In genomic region chr13:117198402-117199083, GRCm38 (mm10) we compare ENCODE assay signal across 9 mouse cellular contexts. TPM values are rescaled to one million over a fixed set of nuclear protein-coding genes. Genes with fewer than 3 reads are reported as not detected.
A peak's percentile ranks its signal among the peaks of the same experiment; 100 is the strongest.
DNase-seq lines count a peak whose midpoint lies in the region; ATAC-seq and TF ChIP-seq lines count a peak whose summit lies in the region.
"Had no signal": no experiment of that assay in that cellular context is flagged by ENCODE, and none has a peak within 500 bp of the region (broad histone marks: within the 10 kb centered on the region; RNA-seq: fewer than 3 reads in every experiment).

No protein-coding gene starts in this region.

- H3K27me3 ChIP-seq in CH12.LX (replicated peaks), result no peaks in the 10 kb centered on the region
- H3K27me3 ChIP-seq in forebrain, embryonic 14.5 days (replicated peaks; ENCODE audit: control insufficient read depth, insufficient read depth, low read length), result no peaks in the 10 kb centered on the region
- H3K27me3 ChIP-seq in liver, embryonic 13.5 days, result no peaks in the 10 kb centered on the region
- H3K27me3 ChIP-seq: heart, embryonic 13.5 days had no signal

- TF ChIP-seq RAD21 in CH12.LX (IDR thresholded peaks at IDR 0.05; ENCODE audit: low read depth, low read length), result peak; percentile 35

- TF ChIP-seq EP300 in CH12.LX (IDR thresholded peaks at IDR 0.05; ENCODE audit: low read length), result no peak

- no peak overlapping the region for H3K4me2 ChIP-seq in CH12.LX (ENCODE audit: insufficient read depth, low read depth, poor library complexity, severe bottlenecking)
- no peak overlapping the region for H3K4me2 ChIP-seq in forebrain, embryonic 14.5 days (ENCODE audit: low read length)
- no peak overlapping the region for H3K4me2 ChIP-seq in liver, embryonic 13.5 days
- H3K4me2 ChIP-seq: heart, embryonic 13.5 days had no signal

- peak in 1 of 2 experiments; percentile 53; a peak in 2 of 4 replicates for TF ChIP-seq CTCF in CH12.LX (conservative IDR thresholded peaks at IDR 0.05 in 1 of 2, IDR thresholded peaks at IDR 0.05 in 1 of 2; ENCODE audit: low read depth in 2 of 2, low read length in 2 of 2)

- in situ Hi-C loops in CH12.LX (cut with MboI; ENCODE audit: low pct_ligation_motif_present, low pct_unique_long_range_greater_than_20kb, low sequenced_read_pairs), result no loop called here

- DNase-seq in 3T3-L1 (ENCODE audit: low read depth, low spot score), result peak; percentile 85
- DNase-seq in CH12.LX (ENCODE audit: extremely low read depth), result peak; percentile 6
- DNase-seq in c-Kit-negative CD71-positive TER-119-positive erythroid progenitor cells, embryonic 14.5 days (ENCODE audit: low read depth, low spot score), result peak; percentile 56
- DNase-seq in forebrain, embryonic 14.5 days (ENCODE audit: low spot score), result peak; percentile 76
- DNase-seq in kidney, postnatal 25 days, result peak; percentile 80 to 88
- DNase-seq in liver, embryonic 13.5 days, result peak; percentile 44
- peak; percentile 82 for DNase-seq in retina, postnatal 1 day
- DNase-seq in urinary bladder, adult 18-20 months (ENCODE audit: low spot score in 2 of 2), result peak; percentile 45 to 70

- no peaks in the 10 kb centered on the region for H3K79me2 ChIP-seq in CH12.LX (replicated peaks; ENCODE audit: control insufficient read depth, extremely low read depth, insufficient read depth, poor library complexity, severe bottlenecking)

- H3K4me1 ChIP-seq in CH12.LX (ENCODE audit: control insufficient read depth in 1 of 2, insufficient read depth in 2 of 2), result 0 out of 4 replicates have a peak, but pooled peaks cover 0 to 2% of the 10 kb centered on the region in 2 experiments
- no peaks in the 10 kb centered on the region for H3K4me1 ChIP-seq in forebrain, embryonic 14.5 days (ENCODE audit: control insufficient read depth, insufficient read depth, low read length)
- no peaks in the 10 kb centered on the region for H3K4me1 ChIP-seq in liver, embryonic 13.5 days (replicated peaks)

- H3K27ac ChIP-seq in CH12.LX (ENCODE audit: insufficient read depth, low read depth), result no peak overlapping the region
- H3K27ac ChIP-seq in forebrain, embryonic 14.5 days (ENCODE audit: low read depth, low read length), result no peak overlapping the region
- no peak overlapping the region for H3K27ac ChIP-seq in liver, embryonic 13.5 days
- H3K27ac ChIP-seq: heart, embryonic 13.5 days had no signal

- no peak for TF ChIP-seq POLR2A in CH12.LX (IDR thresholded peaks at IDR 0.05; ENCODE audit: low read depth, low read length)

- WGBS in forebrain, embryonic 14.5 days, result 90% methylated on average over 7 of the region's 7 CpGs
- 81% methylated on average over 7 of the region's 7 CpGs for WGBS in liver, embryonic 13.5 days (ENCODE audit: insufficient replicate concordance)

- no peaks in the 10 kb centered on the region for H3K36me3 ChIP-seq in CH12.LX (replicated peaks in 1 of 2; ENCODE audit: control insufficient read depth in 1 of 2, insufficient read depth in 1 of 2, low read length in 1 of 2)
- no peaks in the 10 kb centered on the region for H3K36me3 ChIP-seq in forebrain, embryonic 14.5 days (ENCODE audit: control insufficient read depth, insufficient read depth, low read length)
- no peaks in the 10 kb centered on the region for H3K36me3 ChIP-seq in liver, embryonic 13.5 days
- H3K36me3 ChIP-seq: heart, embryonic 13.5 days had no signal

- no peak overlapping the region for H3K9ac ChIP-seq in CH12.LX (ENCODE audit: insufficient read depth, low read depth)
- no peak overlapping the region for H3K9ac ChIP-seq in forebrain, embryonic 14.5 days (ENCODE audit: low read length)
- no peak overlapping the region for H3K9ac ChIP-seq in liver, embryonic 13.5 days
- H3K9ac ChIP-seq: heart, embryonic 13.5 days had no signal

- peak; percentile 25; the same call in 1 of the 2 replicates for ATAC-seq in forebrain, embryonic 14.5 days
- no peak for ATAC-seq in liver, embryonic 13.5 days (ENCODE audit: low read depth)

- H3K9me3 ChIP-seq in CH12.LX (replicated peaks; ENCODE audit: low read length), result peaks cover 62% of the 10 kb centered on the region
- no peaks in the 10 kb centered on the region for H3K9me3 ChIP-seq in forebrain, embryonic 14.5 days (replicated peaks; ENCODE audit: control insufficient read depth, low read length)
- no peaks in the 10 kb centered on the region for H3K9me3 ChIP-seq in liver, embryonic 13.5 days (replicated peaks)
- H3K9me3 ChIP-seq: heart, embryonic 13.5 days had no signal

- dilution Hi-C loops in CH12.LX (cut with MboI; ENCODE audit: extremely low pct_ligation_motif_present, extremely low pct_unique_long_range_greater_than_20kb, low sequenced_read_pairs), result no loop called here

- no peak overlapping the region for H3K4me3 ChIP-seq in CH12.LX (replicated peaks in 1 of 3; ENCODE audit: low read depth in 2 of 3, low read length in 2 of 3, poor library complexity in 1 of 3)
- H3K4me3 ChIP-seq in forebrain, embryonic 14.5 days (ENCODE audit: low read depth, low read length), result no peak overlapping the region
- H3K4me3 ChIP-seq in liver, embryonic 13.5 days (replicated peaks), result no peak overlapping the region
- H3K4me3 ChIP-seq: heart, embryonic 13.5 days had no signal

TF ChIP-seq in CH12.LX, 34 proteins besides CTCF, POLR2A, EP300 and RAD21:
- TF ChIP-seq HCFC1 (IDR thresholded peaks at IDR 0.05; ENCODE audit: low read depth, low read length) (no peak), CHD1 (IDR thresholded peaks at IDR 0.05; ENCODE audit: low read depth, low read length) (no peak), SMC3 (IDR thresholded peaks at IDR 0.05; ENCODE audit: low read depth, low read length) (peak; percentile 22; the same call in 1 of the 2 replicates), ETS1 (conservative IDR thresholded peaks at IDR 0.05; ENCODE audit: low read depth, low read length) (no peak), BHLHE40 (IDR thresholded peaks at IDR 0.05; ENCODE audit: low read depth, low read length) (peak; percentile 66), TBP (conservative IDR thresholded peaks at IDR 0.05; ENCODE audit: low read depth, low read length) (no peak), ZNF384 (IDR thresholded peaks at IDR 0.05; ENCODE audit: low read depth, low read length) (peak; percentile 73), UBTF (IDR thresholded peaks at IDR 0.05; ENCODE audit: low read depth, low read length) (no peak), MAX (IDR thresholded peaks at IDR 0.05; ENCODE audit: low read length) (no peak), CHD2 (IDR thresholded peaks at IDR 0.05; ENCODE audit: low read length) (no peak)

RNA-seq across cellular contexts. Expression of gene Emb, which starts 9.8 kb away (rescaled TPM):
- total RNA-seq in CH12.LX (2012; rRNA removed), result 0.88 and 1.2 TPM in 2 replicates
- total RNA-seq in CH12.LX (2014; rRNA removed), result 2.1 and 2.4 TPM in 2 replicates
- polyA plus RNA-seq in CH12.LX (2012; ENCODE audit: insufficient read length, low read depth), result 0.60 and 0.86 TPM in 2 replicates
- polyA plus RNA-seq in forebrain, embryonic 14.5 days (2014; fragmentation: Nextera tagmentation; extraction: Ambion mirVana), result 10.3 and 10.8 TPM in 2 replicates
- 17.0 and 17.3 TPM in 2 replicates for polyA plus RNA-seq in liver, embryonic 13.5 days (2015; fragmentation: Nextera tagmentation; extraction: Ambion mirVana)

RNA-seq across cellular contexts. Expression of gene Gm17509, which starts 22.3 kb away (rescaled TPM):
- not detected in 2 replicates for total RNA-seq in CH12.LX (2012; rRNA removed)
- total RNA-seq in CH12.LX (2014; rRNA removed), result not detected in 2 replicates
- polyA plus RNA-seq in CH12.LX (2012; ENCODE audit: insufficient read length, low read depth), result not detected in 2 replicates
- polyA plus RNA-seq in forebrain, embryonic 14.5 days (2014; fragmentation: Nextera tagmentation; extraction: Ambion mirVana), result 0.20 and 0.29 TPM in 2 replicates
- polyA plus RNA-seq in liver, embryonic 13.5 days (2015; fragmentation: Nextera tagmentation; extraction: Ambion mirVana), result not detected in 2 replicates

Comparison
In these comparisons a context has a peak if more than half of its experiments do, and no peak if none do; other contexts are left out.
1. DNase-seq: peak in every context shown above with its lines; median percentile 85 in 3T3-L1; 84 in kidney, postnatal 25 days; 82 in retina, postnatal 1 day; 76 in forebrain, embryonic 14.5 days; 58 in urinary bladder, adult 18-20 months; 56 in c-Kit-negative CD71-positive TER-119-positive erythroid progenitor cells, embryonic 14.5 days; 44 in liver, embryonic 13.5 days; 6 in CH12.LX.